Mouse (Mus musculus) liver, embryonic 14.5 days (tissue): Measurements from ENCODE around the gene Fem1a. TPM values are rescaled to one million over a fixed set of nuclear protein-coding genes. Genes with fewer than 3 reads are reported as not detected.

Source experiments
- ATAC-seq: fragments of 200-750 bp; cut with Nextera tagmentation; 2 replicates; pipeline ENCODE4 v1.8.0; 2017; ENCODE audit warnings: moderate number of reproducible peaks, mild to moderate bottlenecking, moderate library complexity; ENCODE audit not compliant: insufficient read depth
- DNase-seq, 3 experiments: peaks; one replicate each; pipeline ENCODE4 v3.0.0-alpha.2; 2012 to 2013; ENCODE audit warnings: low read depth in 3 of 3, low spot score in 3 of 3
- H3K27ac ChIP-seq: fragments of 300-500 bp; sonication (generic); 2 replicates; pipeline ENCODE4 v1.5.1; 2014; ENCODE audit warnings: moderate library complexity, mild to moderate bottlenecking, control low read depth, inconsistent platforms
- H3K27me3 ChIP-seq: fragments of 300-500 bp; sonication (generic); 2 replicates; pipeline ENCODE4 v1.6.1; 2014; ENCODE audit warnings: mild to moderate bottlenecking, low read length, moderate library complexity; ENCODE audit not compliant: control insufficient read depth, insufficient read depth
- H3K36me3 ChIP-seq: fragments of 300-500 bp; sonication (generic); replicated peaks from 2 replicates; pipeline ENCODE4 v1.6.1; 2014; ENCODE audit warnings: low read depth; ENCODE audit not compliant: control insufficient read depth, insufficient read depth
- H3K4me1 ChIP-seq, 2 experiments: fragments of 200-500 bp in 1 of 2; fragments of 300-500 bp in 1 of 2; sonication (generic) in 1 of 2; replicated peaks; 2 replicates each; pipeline ENCODE4 v1.6.1; 2012 to 2014; ENCODE audit warnings: antibody characterized with exemption in 1 of 2, inconsistent platforms in 1 of 2, low read length in 1 of 2; ENCODE audit not compliant: control insufficient read depth in 2 of 2, insufficient read depth in 2 of 2
- H3K4me2 ChIP-seq: fragments of 300-500 bp; sonication (generic); 2 replicates; pipeline ENCODE4 v1.6.1; 2014; ENCODE audit warnings: low read depth, mild to moderate bottlenecking, control low read depth, moderate library complexity
- H3K4me3 ChIP-seq, 2 experiments: fragments of 200-500 bp in 1 of 2; fragments of 300-500 bp in 1 of 2; sonication (generic) in 1 of 2; 2 replicates each; pipeline ENCODE4 v1.5.1; 2012 to 2014; ENCODE audit warnings: low read depth in 2 of 2, low read length in 2 of 2, mild to moderate bottlenecking in 2 of 2, control low read depth in 1 of 2, inconsistent platforms in 1 of 2, moderate library complexity in 1 of 2; ENCODE audit not compliant: insufficient read depth in 1 of 2
- H3K9ac ChIP-seq: fragments of 300-500 bp; sonication (generic); replicated peaks from 2 replicates; pipeline ENCODE4 v1.6.1; 2014; ENCODE audit warnings: mild to moderate bottlenecking, control low read depth, moderate library complexity
- H3K9me3 ChIP-seq: fragments of 300-500 bp; sonication (generic); 2 replicates; pipeline ENCODE4 v1.6.1; 2016; ENCODE audit warnings: low read length, mixed read lengths; ENCODE audit not compliant: control insufficient read depth
- CTCF ChIP-seq: IDR thresholded peaks from 2 replicates; pipeline ENCODE4 v1.5.1; 2016; ENCODE audit warnings: antibody characterized with exemption, low read depth, control low read depth
- EP300 ChIP-seq: IDR thresholded peaks from 2 replicates; pipeline ENCODE4 v1.6.1; 2016; ENCODE audit warnings: antibody characterized with exemption, low read depth
- WGBS: fragments of 180-500 bp; shearing (Covaris S2); extraction: QIAGEN DNeasy Blood & Tissue Kit; methylation state at CpG from one replicate; pipeline ENCODE4 v1.1.7; 2014; ENCODE audit not compliant: insufficient replicate concordance; 5-methylcytosine and 5-hydroxymethylcytosine counted together
- polyA plus RNA-seq, 2 experiments: library from polyadenylated mRNA; depleted of rRNA in 1 of 2; stranded (reverse) in 1 of 2; unstranded in 1 of 2; fragments of >200 nt; fragmentation: Nextera tagmentation in 1 of 2; extraction: Ambion mirVana in 1 of 2; gene quantifications; 2 replicates each; pipeline versions ENCODE4 v1.2.1 to v1.2.3; 2012 to 2014

Fem1a gene
- polyA plus RNA-seq, 2 experiments: 4.9 to 5.8 TPM

GRCm38 (mm10) chr17:56277567-56277893 is 20.9 kb downstream of the Fem1a start:
- H3K9ac ChIP-seq: peak overlapping the region; percentile 65; the same call in 1 of the 2 replicates
- H3K9me3 ChIP-seq: no peaks in the 10 kb centered on the region
- H3K4me2 ChIP-seq: peak overlapping the region; percentile 71
- no peaks in the 10 kb centered on the region; the same call in 1 of the 2 replicates for H3K36me3 ChIP-seq
- H3K4me3 ChIP-seq: peak overlapping the region in 1 of 2 experiments; percentile 71; a peak in 1 of 4 replicates
- H3K27me3 ChIP-seq: no peaks in the 10 kb centered on the region
- no peak for DNase-seq
- H3K27ac ChIP-seq: peak overlapping the region; percentile 93
- 13% methylated on average over 2 of the region's 2 CpGs for WGBS
- no peak for ATAC-seq
- TF ChIP-seq CTCF: no peak
- TF ChIP-seq EP300: no peak
- peaks cover 24 to 33% of the 10 kb centered on the region in 2 experiments for H3K4me1 ChIP-seq

DNA sequence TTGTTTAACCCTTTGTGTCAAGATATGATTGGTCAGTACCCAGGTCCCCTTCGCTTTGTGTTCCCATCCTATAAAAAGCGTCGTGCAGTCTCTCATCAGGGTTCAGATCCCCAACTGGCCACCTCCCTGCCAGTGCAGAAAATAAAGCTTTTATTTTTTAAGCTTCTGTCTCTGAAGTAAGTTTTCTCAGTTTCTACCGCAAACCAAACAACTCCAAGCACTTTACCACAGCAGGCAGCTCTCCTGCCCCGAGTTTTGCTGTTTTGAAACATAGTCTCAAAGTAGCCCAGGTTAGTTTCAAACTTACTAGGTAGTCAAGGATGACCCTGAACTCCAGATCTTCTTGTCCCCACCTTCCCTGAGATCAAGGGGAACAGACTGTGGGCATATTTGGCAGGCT is 21.7 kb downstream of the Fem1a start:
- 0 out of 2 replicates have a peak overlapping the region, but pooled peaks have one; percentile 9 for H3K9ac ChIP-seq
- no peak overlapping the region for H3K4me3 ChIP-seq
- TF ChIP-seq CTCF: no peak
- no peak for TF ChIP-seq EP300
- peak overlapping the region; percentile 93 for H3K27ac ChIP-seq
- no peak for ATAC-seq
- H3K4me2 ChIP-seq: no peak overlapping the region
- no peaks in the 10 kb centered on the region for H3K27me3 ChIP-seq
- no peaks in the 10 kb centered on the region; the same call in 1 of the 2 replicates for H3K36me3 ChIP-seq
- H3K4me1 ChIP-seq: peaks cover 24 to 33% of the 10 kb centered on the region in 2 experiments
- no peaks in the 10 kb centered on the region for H3K9me3 ChIP-seq
- 80% methylated on average over 5 of the region's 5 CpGs for WGBS
- DNase-seq: no peak

DNA sequence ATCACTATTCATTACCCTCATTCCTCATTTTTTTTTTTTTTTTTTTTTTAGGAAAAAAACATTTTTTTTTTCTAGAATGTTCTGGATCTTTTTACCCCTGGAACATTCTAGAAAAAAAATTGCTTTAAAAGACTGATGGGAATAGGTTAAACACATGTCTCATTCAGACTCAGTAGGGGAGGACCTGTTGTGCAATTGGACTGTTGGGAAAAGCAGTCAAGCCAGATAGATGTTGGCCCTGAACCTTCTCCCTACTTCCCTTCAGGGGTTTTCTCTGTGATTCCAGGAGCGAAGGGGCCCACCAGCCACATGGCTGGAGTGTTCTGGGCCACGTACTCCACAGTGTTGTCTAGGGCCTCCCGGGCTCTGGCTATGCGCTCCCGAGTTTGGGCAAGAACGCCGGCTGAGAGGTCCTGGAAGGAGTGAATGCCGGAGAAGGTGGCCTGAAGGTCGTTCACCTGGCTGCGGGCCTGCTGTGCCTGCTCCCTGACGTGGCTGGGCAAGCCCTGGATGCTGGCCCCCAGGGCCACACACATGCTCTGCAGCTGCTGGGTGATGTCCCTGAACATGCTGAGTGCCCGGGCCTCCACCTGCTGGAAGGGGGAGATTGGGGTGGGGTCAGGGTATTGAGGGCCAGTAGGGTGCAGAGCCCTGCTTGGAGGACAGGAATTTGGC is 23.0 kb downstream of the Fem1a start:
- ATAC-seq: no peak
- H3K9ac ChIP-seq: no peak overlapping the region
- no peak overlapping the region for H3K27ac ChIP-seq
- no peaks in the 10 kb centered on the region for H3K9me3 ChIP-seq
- no peak overlapping the region for H3K4me3 ChIP-seq
- DNase-seq: no peak
- H3K4me1 ChIP-seq: peaks cover 24 to 28% of the 10 kb centered on the region in 2 experiments
- TF ChIP-seq CTCF (no peak), EP300 (no peak)
- 82% methylated on average over 12 of the region's 12 CpGs for WGBS
- no peaks in the 10 kb centered on the region for H3K27me3 ChIP-seq
- no peaks in the 10 kb centered on the region; the same call in 1 of the 2 replicates for H3K36me3 ChIP-seq
- no peak overlapping the region for H3K4me2 ChIP-seq

DNA sequence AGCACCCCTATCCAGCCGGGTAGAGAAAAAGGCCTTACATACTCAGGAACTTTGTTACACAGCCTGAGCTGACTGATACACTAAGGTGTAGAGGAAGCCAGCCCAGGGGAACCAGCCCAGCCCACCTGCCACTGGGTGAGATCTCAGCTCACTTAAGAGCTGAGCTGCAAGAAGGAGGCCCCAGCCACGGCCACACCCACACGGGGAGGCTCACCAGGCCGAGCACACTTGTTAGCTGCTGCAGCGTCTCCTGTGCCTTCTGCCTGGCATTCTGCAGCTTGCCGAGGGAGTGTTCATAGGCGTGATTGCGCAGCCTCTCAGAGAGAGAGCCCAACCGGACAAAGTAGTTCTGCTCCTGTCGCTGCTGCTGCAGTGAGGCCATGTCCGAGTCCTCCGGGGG is 24.6 kb downstream of the Fem1a start:
- Histone ChIP-seq H3K9me3 (no peaks in the 10 kb centered on the region), H3K27ac (no peak overlapping the region), H3K27me3 (no peaks in the 10 kb centered on the region), H3K4me1 (peaks cover 21 to 23% of the 10 kb centered on the region in 2 experiments), H3K9ac (no peak overlapping the region; the same call in 1 of the 2 replicates), H3K36me3 (peaks cover 6% of the 10 kb centered on the region), H3K4me3 (no peak overlapping the region), H3K4me2 (no peak overlapping the region)
- DNase-seq (no peak), ATAC-seq (no peak)
- WGBS: 73% methylated on average over 12 of the region's 12 CpGs
- TF ChIP-seq CTCF: no peak
- TF ChIP-seq EP300: no peak

GRCm38 (mm10) chr17:56282802-56283201 is 26.2 kb downstream of the Fem1a start:
- no peaks in the 10 kb centered on the region for H3K9me3 ChIP-seq
- no peak overlapping the region for H3K4me2 ChIP-seq
- DNase-seq (no peak), ATAC-seq (no peak)
- no peak overlapping the region for H3K27ac ChIP-seq
- no peak overlapping the region for H3K9ac ChIP-seq
- H3K4me1 ChIP-seq: peaks cover 22 to 26% of the 10 kb centered on the region in 2 experiments
- H3K27me3 ChIP-seq: no peaks in the 10 kb centered on the region
- H3K36me3 ChIP-seq: peaks cover 6% of the 10 kb centered on the region
- TF ChIP-seq CTCF (no peak), EP300 (no peak)
- H3K4me3 ChIP-seq: no peak overlapping the region
- 84% methylated on average over 4 of the region's 4 CpGs for WGBS
